Mouse (Mus musculus): ENCODE data around the gene Hcrt.
A peak's percentile ranks its signal among the peaks of the same experiment; 100 is the strongest.

The Hcrt gene

GRCm38 (mm10) chr11:100762831-100763230, at the start of gene Hcrt:
Hcrt (minus strand) TSS chr11:100762931.
- DNase-seq (ENCODE audit: low spot score) = no peak

GRCm38 (mm10) chr11:100811132-100811531, 48.4 kb upstream of the Hcrt start:
- DNase-seq (ENCODE audit: low spot score) = no peak

- no peak for DNase-seq (ENCODE audit: low spot score)
Observed at GRCm38 (mm10) chr11:100810516-100810915, 47.8 kb upstream of the Hcrt start.

GRCm38 (mm10) chr11:100806380-100807305, 43.9 kb upstream of the Hcrt start:
- DNase-seq (ENCODE audit: low spot score) = no peak

DNA sequence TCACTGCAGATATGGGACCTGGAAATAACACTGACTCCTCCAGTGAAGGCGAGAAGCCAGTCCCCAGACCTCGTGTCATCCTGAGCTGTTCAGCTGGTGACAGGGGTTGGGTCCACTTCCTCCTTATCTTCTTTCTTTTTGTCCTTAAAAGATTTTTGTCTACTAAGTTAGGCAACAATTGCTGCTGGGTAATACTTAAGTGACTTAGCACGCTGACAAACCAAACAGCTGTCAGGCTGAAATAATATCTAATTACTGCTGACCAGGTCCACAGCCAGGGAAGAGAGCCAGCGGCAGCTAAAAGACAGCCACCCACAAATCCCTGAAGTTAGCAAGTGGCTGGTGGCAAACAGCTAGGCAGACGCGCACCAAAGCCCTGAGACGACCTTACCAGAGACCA, 42.8 kb upstream of the Hcrt start:
- no peak for DNase-seq (ENCODE audit: low spot score)

- no peak for DNase-seq (ENCODE audit: low spot score)
Observed at GRCm38 (mm10) chr11:100804409-100804808, 41.7 kb upstream of the Hcrt start.

- DNase-seq (ENCODE audit: low spot score) = no peak
Observed at GRCm38 (mm10) chr11:100799426-100799825, 36.7 kb upstream of the Hcrt start.

DNA sequence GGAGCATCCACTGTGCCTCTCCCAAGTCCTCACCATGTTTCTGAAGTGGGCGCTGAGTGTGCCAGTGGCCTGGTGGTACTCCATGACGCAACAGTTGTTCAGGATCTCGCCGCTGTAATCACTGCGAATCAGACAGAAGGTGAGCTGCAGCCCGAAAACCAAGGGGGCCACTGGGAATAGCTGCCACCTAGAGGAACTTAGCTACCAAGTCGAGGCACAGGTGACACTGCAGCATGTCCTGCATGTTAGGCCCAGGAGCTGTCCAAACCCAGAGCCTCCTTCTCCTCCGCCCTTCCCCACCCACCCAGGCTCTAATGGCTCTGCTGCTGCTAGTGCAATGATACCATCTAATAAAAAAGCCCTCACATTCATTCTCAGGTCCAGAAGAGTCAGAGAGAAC, 33.9 kb upstream of the Hcrt start:
- no peak for DNase-seq (ENCODE audit: low spot score)

DNA sequence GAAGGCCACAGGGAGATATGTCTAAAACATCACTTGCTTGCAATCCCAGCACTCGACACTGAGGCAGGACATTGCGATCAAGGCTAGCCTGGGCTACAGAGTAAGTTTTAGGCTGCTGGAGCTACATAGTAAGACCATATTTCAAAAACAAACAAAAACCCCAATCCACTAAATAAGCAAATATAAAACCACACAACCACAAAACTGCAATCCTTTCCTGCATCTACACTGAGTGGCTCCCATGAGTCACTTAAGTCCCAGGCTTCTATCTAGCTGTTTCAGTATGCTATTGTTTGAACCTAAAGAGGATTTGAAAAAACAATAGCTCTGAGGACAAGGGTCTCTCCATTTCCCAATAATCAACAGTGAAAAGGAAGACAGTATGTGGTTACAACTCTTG, 32.7 kb upstream of the Hcrt start:
- no peak for DNase-seq (ENCODE audit: low spot score)

DNA sequence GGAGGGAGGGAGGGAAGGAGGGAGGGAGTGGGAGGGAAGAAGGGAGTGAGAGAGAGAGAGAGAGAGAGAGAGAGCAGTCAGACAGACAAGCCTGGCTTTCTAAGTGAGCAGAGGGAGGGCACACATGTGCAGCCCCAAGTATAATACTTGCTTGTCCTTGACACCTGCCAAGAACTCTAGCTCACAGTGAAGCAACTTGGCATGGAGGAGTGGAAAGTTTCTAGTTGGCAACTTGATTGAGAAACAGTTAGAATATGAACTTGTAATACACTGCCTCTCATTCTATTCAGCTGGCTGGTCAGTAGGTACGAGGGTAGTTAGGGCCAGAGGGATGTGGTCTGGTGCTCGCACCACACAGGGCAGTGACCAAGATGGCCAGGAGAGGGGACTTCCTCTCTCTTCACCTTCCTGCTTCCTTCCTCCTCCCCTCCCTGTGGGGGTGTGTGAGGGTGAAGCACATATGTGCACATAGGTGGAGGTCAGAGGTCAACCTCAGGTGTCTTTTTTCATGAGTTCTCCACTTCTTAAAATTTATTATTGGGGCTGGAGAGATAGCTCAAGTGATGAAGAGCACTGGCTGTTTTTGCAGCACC, 28.8 kb upstream of the Hcrt start:
- DNase-seq (ENCODE audit: low spot score) = no peak

DNA sequence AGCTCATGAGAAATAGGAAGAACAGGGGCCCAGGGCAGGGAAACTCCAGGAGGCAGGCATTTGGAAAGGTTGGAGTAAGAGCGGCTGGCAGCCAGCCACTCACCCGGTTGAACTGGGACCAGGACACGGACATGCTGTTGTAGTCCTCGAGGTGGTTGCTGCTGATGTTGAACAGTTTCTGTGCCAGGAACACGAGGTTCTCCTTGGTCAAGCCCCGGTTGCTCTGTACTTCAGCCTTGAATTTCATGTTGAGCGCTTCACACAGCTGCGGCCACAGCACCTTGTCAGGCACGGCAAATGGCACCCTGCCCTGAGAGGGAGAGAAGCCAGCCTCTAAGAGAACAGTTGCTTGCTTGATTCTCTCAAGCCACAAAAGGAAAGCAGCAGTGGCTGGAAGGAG, 27.9 kb upstream of the Hcrt start:
- DNase-seq (ENCODE audit: low spot score) = peak; percentile 59

DNA sequence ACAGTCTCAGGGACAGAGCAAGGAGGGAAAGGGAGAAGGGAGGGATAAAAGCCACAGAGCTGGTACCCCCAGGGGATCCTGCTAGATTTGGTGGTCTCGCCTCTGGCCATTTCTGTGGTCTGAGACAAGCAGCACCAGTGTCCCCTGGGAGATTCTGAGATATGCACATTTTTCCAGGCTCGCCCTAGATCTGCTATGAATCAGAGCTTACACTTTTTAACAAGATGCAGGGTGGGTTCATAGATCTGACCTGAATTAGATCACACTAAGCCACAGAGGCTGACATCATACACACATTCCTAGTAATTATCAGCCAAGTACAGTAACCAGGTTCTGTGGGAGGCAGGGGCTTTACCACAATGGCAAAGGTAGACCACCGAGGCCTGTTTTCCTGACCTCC, 27.0 kb upstream of the Hcrt start:
- DNase-seq (ENCODE audit: low spot score) = no peak

DNA sequence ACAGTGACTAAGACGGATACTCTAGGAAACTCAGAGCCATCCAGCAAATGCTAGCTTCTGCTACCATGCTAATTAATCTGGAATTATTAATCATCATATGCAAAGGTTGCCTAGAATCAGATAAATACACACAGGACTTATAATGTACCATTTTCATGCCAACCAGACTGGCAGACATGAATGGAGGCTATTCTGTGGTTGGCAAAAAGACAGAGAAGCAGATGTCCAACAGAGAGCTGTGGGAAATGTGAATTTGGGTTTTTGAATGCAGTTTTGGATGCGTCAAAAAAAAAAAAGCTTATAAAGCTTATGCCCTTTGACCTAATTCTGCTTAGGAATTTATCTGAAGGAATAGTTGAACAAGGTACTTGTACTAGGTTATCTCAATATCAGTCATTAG, 23.0 kb upstream of the Hcrt start:
- no peak for DNase-seq (ENCODE audit: low spot score)

DNA sequence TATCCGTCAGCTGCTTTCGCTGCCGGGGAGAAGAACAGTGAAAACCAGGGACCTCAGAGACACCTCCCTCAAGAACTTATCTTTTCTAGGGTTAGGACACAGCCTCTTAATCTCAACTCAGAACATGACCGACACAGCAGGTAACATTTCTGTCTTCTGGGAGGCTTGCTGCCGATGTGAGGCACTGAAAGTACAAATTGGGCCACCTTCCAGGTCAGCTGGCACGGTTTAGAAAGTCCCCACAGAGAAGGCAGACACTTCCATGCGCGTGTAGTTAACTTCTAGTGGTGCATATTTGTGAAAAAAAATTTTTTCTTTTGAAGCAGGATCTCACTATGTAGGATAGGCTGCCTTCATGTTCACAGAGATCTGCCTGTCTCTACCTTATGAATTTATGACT, 21.6 kb upstream of the Hcrt start:
- DNase-seq (ENCODE audit: low spot score) = no peak

- no peak for DNase-seq (ENCODE audit: low spot score)
Observed at GRCm38 (mm10) chr11:100782568-100782967, 19.8 kb upstream of the Hcrt start.

DNA sequence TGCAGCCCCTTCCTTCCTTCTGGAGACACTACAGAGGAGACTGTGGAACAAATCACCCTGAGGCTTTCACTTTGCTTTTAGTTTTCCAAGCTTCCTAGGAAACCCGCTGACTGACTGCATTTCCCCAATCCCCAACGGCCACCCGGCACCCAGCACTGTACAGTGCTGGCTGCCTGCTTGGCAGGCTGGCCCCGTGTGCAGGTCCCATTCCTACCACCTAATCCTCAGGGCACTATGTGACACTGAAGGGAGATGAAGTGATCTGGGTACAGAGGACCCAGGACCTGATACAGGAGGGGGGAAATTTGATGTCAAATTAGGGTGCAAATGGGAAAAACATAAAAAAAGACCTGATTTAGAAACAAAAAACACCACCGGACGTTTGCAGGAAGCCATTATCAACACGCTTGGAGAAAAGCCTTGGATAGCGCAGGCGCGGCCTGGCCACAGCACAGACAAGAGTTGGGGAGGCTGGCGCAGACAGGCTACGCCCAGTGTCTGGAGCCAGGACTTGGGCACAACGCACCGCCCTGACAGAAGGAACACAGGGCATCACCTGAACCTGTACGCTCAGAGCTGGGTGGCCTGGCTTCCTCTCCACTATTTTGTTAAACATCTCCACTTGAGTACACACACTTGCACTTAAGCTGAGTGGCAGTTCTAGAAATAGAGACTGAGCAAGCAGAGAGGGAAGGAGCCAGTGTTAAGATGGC, 19.2 kb upstream of the Hcrt start:
- DNase-seq (ENCODE audit: low spot score) = no peak

DNA sequence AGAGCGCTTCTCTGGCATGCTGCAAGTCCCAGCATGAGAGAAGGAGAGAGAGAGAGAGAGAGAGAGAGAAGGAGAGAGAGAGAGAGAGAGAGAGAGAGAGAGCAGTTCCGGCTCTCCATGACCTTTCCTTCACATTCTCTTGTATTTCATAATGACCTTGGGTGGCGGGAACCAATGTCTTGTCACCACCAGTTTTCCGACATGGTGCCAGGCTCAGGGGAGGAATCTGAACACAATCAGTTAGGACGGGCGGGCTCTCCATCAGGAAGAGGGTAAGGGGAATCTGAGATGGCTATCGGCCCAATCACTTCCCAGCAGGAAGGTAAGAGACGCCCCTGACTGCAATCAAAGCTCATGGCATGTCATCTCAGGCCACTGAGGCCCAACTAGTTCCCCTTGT, 17.5 kb upstream of the Hcrt start:
- no peak for DNase-seq (ENCODE audit: low spot score)

GRCm38 (mm10) chr11:100778069-100778468, 15.3 kb upstream of the Hcrt start:
- DNase-seq (ENCODE audit: low spot score) = no peak

DNA sequence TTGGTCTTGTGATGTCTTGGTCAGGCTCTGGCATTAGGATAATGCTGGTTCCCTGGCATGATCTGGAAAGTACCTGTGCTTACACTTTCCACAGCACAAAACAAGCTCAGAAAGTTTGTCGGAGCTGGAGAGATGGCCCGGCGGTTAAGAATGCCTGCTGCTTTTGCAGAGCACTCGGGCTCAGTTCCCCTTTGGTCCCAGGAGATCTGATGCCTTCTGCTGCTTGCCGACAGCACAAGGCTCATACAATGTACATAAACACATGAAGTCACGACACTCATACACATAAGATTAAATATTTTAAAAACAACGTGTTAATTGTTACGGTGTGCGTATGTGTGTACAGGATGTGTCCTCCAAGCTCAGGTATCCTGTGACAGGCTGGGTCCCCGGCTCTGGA, 13.2 kb upstream of the Hcrt start:
- DNase-seq (ENCODE audit: low spot score) = no peak

DNA sequence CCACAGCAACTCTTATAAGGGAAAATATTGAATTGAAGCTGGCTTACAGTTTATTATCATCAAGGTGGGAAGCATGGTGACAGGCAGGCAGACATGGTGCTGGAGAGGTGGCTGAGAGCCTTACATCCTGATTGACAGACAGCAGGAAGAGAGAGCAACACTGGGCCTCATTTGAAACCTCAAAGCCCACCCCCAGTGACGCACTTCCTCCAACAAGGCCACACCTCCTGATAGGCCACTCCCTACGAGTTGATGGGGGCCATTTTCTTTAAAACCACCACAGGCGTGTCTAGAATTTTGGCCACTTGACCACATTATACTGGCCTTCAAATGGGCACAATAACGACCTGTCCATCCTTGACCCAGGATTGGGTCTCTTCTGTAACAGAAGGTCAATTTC, 11.5 kb upstream of the Hcrt start:
- no peak for DNase-seq (ENCODE audit: low spot score)

DNA sequence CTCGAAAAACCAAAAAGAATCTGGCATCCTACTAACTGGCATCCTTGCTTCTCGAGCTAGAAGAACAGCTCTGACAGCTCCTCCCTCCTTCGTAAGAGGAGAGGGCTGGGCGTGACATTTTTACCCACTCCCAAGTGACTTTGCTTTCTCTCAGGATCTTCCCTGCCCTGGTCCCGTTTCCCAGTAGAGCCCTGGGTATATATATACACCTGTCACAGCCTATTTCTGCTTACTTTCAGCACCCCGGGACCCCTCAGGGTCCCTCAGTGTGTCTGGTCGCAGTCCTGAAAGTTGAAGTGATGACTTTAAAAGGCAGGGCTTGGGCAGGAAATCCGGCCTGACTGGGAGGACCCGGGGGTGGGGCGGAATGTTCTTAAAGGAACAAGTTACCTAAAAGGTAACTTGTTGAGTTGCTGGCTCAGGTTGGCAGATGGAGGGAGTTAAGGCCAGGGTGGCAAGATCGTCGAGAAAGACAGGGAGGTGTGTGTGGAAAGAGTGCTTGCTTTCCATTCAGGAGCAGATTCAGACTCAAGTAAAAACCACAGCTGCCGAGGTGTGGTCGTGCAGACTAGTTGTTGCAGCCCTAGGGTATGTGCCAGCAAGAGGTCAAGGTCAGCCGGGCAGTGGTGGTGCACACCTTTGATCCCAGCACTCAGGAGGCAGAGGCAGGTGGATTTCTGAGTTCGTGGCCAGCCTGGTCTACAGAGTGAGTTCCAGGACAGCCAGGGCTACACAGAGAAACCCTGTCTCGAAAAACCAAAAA, 8.1 kb upstream of the Hcrt start, which contains the start of gene Ghdc:
Ghdc (minus strand) TSS at position 312 of the 763 bp plus-strand sequence.
- peak; percentile 88 for DNase-seq (ENCODE audit: low spot score)

GRCm38 (mm10) chr11:100769980-100770379, 7.2 kb upstream of the Hcrt start:
- DNase-seq (ENCODE audit: low spot score) = no peak
